Mouse (Mus musculus): ENCODE measurements around the gene Gm20838. TPM values are rescaled to one million over a fixed set of nuclear protein-coding genes. Genes with fewer than 3 reads are reported as not detected.

Gene Gm20838
- polyA plus RNA-seq (2017; shearing (Covaris generic)) = not detected

DNA sequence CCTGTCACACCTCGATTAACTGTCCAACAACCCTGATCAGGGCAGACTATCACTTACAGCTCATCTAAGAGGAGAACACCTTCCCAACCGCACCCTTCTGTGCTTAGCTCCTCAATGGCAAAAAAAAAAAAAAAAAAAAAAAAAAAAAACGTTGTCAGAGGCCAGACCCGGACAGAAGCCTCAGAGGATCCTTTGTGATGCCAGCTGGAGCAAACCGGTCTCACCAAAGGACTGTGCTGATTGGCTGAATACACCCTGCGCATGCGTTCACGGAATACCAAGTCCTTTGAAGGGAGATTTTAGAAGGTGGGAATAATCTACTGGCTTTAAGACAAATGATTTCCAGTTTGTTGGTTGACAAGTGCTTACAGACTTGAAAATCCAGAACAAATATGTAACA lies at the start of gene Gm20838:
TSS of gene Gm20838 (minus strand) at position 101 of the 400 bp plus-strand sequence.

